Mouse (Mus musculus): ENCODE measurements around the gene Opcml.

GRCm38 (mm10) chr9:28171890-28172289 lies 381.3 kb downstream of the Opcml start:
- TF ChIP-seq CTCF (IDR thresholded peaks at IDR 0.05; ENCODE audit: extremely low read depth, insufficient read depth, low read length), result peak; percentile 69
- TF ChIP-seq POLR2A (IDR thresholded peaks at IDR 0.05; ENCODE audit: extremely low read depth, insufficient read depth, low read length), result no peak

All from cortical plate, adult 2 months (tissue).